Mouse (Mus musculus) liver, postnatal 0 days (tissue): Measurements from ENCODE around the gene Sbk3.

ENCODE experiments used
- CTCF ChIP-seq: sonication (generic); IDR thresholded peaks from 2 replicates; pipeline ENCODE4 v1.5.1; 2016; ENCODE audit warnings: antibody characterized with exemption, low read depth
- EP300 ChIP-seq: IDR thresholded peaks from 2 replicates; pipeline ENCODE4 v1.6.1; 2016; ENCODE audit warnings: antibody characterized with exemption, low read depth, mild to moderate bottlenecking

- TF ChIP-seq CTCF (no peak), EP300 (no peak)
Observed at GRCm38 (mm10) chr7:4947855-4948254, 23.1 kb downstream of the Sbk3 start.
